Mouse (Mus musculus) MN1 (cell line): ENCODE data around the gene Gm49366.
"Not testable (repeated sequence)": the region's sequence is repeated elsewhere in the genome, so short reads cannot be mapped to it uniquely, and the experiment has no call there.

Source experiments
- DNase-seq: peaks from one replicate; pipeline ENCODE4 v3.0.0-alpha.2; 2016; ENCODE audit warnings: low spot score

The Gm49366 gene

DNA sequence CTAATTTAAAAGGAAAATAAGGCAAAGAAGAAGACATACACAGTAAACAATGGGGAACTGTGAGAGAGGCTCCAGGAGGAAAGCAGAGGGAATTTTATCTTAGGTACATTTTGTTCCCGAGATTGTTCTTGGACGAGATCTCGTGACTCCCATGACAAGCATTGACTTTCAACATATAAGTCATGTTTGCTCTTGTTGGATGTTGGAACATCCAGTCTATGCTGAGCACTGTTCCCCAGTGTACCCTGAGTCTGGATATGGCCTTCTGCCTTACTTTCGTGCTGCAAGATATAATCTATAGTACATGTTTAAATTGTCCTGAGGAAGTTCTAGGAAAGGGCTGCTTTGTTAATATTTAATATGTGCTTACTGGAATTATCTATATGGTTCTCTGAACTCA, 45.8 kb downstream of the Gm49366 start:
- no peak for DNase-seq

DNA sequence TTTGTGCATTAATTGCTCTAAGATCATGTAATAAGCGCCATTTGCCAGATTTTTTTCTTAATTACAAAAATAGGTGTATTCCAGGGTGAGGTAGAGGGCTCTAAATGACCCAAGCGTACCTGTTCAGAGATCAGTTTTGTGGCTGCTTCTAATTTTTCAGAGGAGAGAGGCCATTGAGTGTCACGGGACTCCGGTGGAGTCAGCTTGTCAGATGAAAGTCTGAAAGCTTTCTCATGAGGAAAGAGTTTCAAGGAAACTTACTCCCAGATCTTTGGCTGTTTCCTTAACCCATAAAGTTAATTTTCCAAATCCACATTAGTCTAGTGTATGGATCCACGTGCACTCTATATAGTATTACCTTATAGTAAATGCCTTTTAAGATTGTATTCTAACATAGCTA, 55.9 kb downstream of the Gm49366 start:
- DNase-seq = not testable (repeated sequence)

DNA sequence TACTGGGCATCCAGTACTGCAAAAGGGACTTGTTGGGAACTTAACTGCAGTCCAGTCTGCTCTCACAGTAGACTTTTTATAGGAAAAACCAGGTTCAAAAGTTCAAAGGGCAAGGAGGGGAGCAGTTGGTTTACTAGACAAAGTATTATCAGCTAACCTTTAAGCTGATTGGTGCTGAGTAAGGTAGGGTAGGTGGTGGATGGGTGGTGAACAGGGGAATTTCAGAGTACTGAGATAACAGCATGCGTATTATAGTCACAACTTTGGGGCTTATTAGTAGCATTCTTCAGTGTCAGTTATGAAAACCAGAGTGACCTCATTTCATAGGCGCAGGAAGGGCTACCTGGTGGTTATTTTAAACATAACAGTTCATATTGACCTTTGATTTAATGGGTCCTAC, 60.9 kb downstream of the Gm49366 start:
- no peak for DNase-seq

DNA sequence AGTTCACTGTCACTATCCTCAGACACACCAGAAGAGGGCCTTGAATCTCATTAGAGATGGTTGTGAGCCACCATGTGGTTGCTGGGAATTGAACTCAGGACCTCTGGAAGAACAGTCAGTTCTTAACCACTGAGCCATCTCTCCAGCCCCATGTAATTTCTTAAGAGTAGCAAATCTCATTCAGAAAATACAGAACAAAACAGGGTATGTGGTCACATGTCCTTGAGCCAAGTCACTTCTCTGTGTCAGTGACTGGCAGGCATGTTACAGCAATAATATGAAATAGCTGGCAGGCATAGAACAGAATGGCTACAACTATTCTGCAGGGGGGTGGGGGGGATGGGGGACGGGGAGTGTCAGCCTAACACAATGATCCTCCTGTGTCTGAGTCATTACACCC, 61.3 kb downstream of the Gm49366 start:
- no peak for DNase-seq

DNA sequence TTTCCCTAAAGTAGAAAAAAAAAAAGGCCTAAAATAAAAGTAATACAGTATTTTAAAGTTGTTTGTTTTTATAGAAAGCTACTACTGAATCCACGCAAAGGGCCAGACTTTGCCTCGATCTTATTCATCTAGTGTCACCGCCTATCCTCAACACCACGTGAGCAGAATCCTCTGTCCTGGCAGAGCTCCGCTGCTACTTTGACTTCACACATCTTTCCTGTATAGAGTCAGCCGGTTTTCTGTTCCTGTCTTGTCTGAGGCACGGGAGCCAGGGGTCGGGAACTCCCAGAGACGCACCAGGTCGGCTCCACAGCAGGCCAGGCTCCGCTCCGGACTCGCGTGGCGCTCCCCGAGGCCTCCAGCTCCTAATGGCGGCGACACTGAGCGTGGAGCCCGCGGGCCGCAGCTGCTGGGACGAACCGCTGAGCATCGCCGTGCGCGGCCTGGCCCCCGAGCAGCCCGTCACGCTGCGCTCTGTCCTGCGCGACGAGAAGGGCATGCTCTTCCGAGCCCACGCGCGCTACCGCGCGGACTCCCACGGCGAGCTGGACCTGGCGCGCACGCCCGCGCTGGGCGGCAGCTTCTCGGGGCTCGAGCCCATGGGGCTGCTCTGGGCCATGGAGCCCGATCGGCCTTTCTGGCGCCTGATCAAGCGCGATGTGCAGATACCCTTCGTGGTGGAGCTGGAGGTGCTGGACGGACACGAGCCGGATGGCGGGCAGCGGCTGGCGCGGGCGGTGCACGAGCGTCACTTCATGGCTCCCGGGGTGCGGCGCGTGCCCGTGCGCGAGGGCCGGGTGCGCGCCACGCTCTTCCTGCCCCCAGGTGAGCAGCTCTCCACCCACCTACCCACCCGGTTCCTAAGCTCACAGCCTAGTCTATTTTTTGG, 62.1 kb downstream of the Gm49366 start, which contains the start of gene Acot6:
Gene Acot6, plus strand, starts transcription at position 51 of the 889 bp plus-strand sequence.
- not testable (repeated sequence) for DNase-seq

DNA sequence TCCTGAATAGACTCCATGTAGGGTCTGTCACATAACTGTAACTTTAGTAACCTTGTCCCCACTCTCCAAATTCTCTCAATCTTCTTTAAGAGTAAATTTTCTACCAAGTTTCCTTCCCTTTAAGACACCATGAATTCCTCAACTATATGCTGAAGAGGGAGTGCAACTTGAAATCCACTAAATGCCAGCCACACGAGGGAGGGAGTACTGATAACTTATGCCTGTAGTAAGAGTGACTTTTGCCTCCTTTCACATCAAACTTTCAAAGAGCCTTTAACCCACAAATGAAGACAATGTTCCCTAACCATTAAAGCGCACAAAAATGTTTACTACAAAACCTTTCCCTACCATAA, 62.7 kb downstream of the Gm49366 start:
- no peak for DNase-seq

DNA sequence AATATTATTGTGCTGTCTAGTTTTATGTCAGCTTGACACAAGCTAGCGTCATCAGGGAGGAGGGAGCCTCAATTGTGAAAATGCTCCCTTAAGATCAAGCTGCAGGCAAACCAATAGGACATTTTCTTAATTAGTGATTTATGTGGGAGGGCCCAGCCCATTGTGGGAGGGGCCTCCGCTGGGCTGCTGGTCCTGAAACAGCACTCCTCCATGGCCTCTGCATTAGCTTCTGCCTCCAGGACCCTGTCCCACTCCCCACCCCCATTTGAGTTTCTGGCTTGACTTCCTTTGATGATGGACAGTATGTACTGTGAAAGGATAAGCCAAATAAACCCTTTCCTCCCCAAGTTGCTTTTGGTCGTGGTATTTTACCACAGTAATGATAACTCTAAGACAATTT, 68.3 kb downstream of the Gm49366 start:
- DNase-seq = no peak

DNA sequence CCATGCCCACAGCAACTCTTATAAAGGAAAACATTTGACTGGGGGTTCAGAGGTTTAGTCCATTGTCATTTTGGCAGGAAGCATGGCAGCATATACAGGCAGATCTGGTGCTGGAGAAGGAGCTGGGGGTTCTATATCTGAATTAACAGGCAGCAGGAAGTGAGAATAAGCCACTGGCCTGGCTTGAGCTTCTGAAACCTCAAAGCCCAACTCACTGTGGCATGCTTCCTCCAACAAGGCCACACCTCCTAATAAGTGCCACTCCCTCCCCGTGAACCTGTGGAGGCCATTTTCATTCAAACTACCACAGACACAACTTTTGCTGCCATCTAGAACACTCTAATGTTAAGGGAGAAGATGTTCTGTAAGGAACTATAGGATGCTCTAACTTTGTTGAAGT, 69.0 kb downstream of the Gm49366 start:
- no peak for DNase-seq
